Mouse (Mus musculus) embryonic facial prominence, embryonic 12.5 days (tissue): ENCODE measurements around the gene Prkn. TPM values are rescaled to one million over a fixed set of nuclear protein-coding genes. Genes with fewer than 3 reads are reported as not detected.
A peak's percentile ranks its signal among the peaks of the same experiment; 100 is the strongest.

Experiments
- ATAC-seq: fragments of 200-750 bp; cut with Nextera tagmentation; 2 replicates; pipeline ENCODE4 v1.8.0; 2017; ENCODE audit not compliant: insufficient number of reproducible peaks, insufficient read depth, low FRiP score, low TSS enrichment
- H3K27ac ChIP-seq: fragments of 300-500 bp; sonication (generic); 2 replicates; pipeline ENCODE4 v1.5.1; 2016; ENCODE audit warnings: mild to moderate bottlenecking
- H3K27me3 ChIP-seq: fragments of 300-500 bp; sonication (generic); 2 replicates; pipeline ENCODE4 v1.6.1; 2016; ENCODE audit warnings: mild to moderate bottlenecking, moderate library complexity
- H3K36me3 ChIP-seq: fragments of 300-500 bp; sonication (generic); 2 replicates; pipeline ENCODE4 v1.6.1; 2016; ENCODE audit warnings: mild to moderate bottlenecking
- H3K4me1 ChIP-seq: fragments of 300-500 bp; sonication (generic); 2 replicates; pipeline ENCODE4 v1.6.1; 2016
- H3K4me2 ChIP-seq: fragments of 300-500 bp; sonication (generic); replicated peaks from 2 replicates; pipeline ENCODE4 v1.6.1; 2016; ENCODE audit warnings: mild to moderate bottlenecking, moderate library complexity
- H3K4me3 ChIP-seq: fragments of 300-500 bp; sonication (generic); 2 replicates; pipeline ENCODE4 v1.5.1; 2016; ENCODE audit warnings: mild to moderate bottlenecking
- H3K9ac ChIP-seq: fragments of 300-500 bp; sonication (generic); 2 replicates; pipeline ENCODE4 v1.6.1; 2016; ENCODE audit warnings: mild to moderate bottlenecking, moderate library complexity
- H3K9me3 ChIP-seq: fragments of 300-500 bp; sonication (generic); 2 replicates; pipeline ENCODE4 v1.6.1; 2016; ENCODE audit warnings: mild to moderate bottlenecking, moderate library complexity
- WGBS: fragments of 180-500 bp; shearing (Covaris S2); methylation state at CpG from one replicate; pipeline ENCODE4 v1.1.7; 2016; 5-methylcytosine and 5-hydroxymethylcytosine counted together
- polyA plus RNA-seq: library from polyadenylated mRNA; unstranded; fragments of >200 nt; fragmentation: Nextera tagmentation; extraction: Ambion mirVana; gene quantifications from 2 replicates; pipeline ENCODE4 v1.2.1, GENCODE M21; 2016

Prkn gene
- polyA plus RNA-seq, 1 experiment from 2014 or later, result 1.8 TPM

- Histone ChIP-seq H3K27me3 (no peaks in the 10 kb centered on the region), H3K4me3 (no peak overlapping the region), H3K9ac (no peak overlapping the region), H3K9me3 (no peaks in the 10 kb centered on the region), H3K4me2 (no peak overlapping the region), H3K36me3 (no peaks in the 10 kb centered on the region), H3K4me1 (no peaks in the 10 kb centered on the region), H3K27ac (no peak overlapping the region)
- ATAC-seq, result no peak
- 69% methylated on average over 2 of the region's 2 CpGs for WGBS
Measured at GRCm38 (mm10) chr17:11023371-11023770, 183.2 kb downstream of the Prkn start.

GRCm38 (mm10) chr17:11029348-11029747 lies 189.2 kb downstream of the Prkn start:
- no peaks in the 10 kb centered on the region for H3K36me3 ChIP-seq
- H3K27me3 ChIP-seq, result no peaks in the 10 kb centered on the region
- H3K9me3 ChIP-seq, result no peaks in the 10 kb centered on the region
- H3K4me3 ChIP-seq, result no peak overlapping the region
- no peak overlapping the region for H3K27ac ChIP-seq
- 94% methylated on average over 4 of the region's 4 CpGs for WGBS
- no peaks in the 10 kb centered on the region for H3K4me1 ChIP-seq
- no peak for ATAC-seq
- no peak overlapping the region for H3K9ac ChIP-seq
- no peak overlapping the region for H3K4me2 ChIP-seq

DNA sequence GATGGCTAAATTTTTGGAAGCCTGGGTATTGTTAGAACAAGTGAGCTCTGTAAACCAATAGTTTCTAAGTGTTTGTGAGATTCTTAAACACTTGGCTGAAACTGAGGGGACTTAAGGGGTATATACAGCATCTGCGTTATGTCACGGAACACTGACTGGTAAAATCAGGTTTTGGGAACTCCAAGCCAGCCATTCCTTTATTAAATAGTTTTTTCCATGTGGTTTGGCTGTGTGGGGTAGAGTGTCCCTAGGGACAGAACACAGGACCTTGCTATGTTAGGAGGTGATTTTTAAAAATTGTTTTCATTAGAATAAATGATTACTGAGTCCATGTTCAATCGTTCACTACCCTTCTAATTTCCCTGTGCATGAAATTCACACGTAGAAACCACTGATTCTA lies 190.8 kb downstream of the Prkn start:
- no peaks in the 10 kb centered on the region for H3K36me3 ChIP-seq
- H3K27ac ChIP-seq, result no peak overlapping the region
- H3K4me2 ChIP-seq, result no peak overlapping the region
- no peaks in the 10 kb centered on the region for H3K4me1 ChIP-seq
- WGBS, result 79% methylated on average over 4 of the region's 4 CpGs
- ATAC-seq, result no peak
- H3K9ac ChIP-seq, result no peak overlapping the region
- no peaks in the 10 kb centered on the region for H3K9me3 ChIP-seq
- H3K27me3 ChIP-seq, result no peaks in the 10 kb centered on the region
- no peak overlapping the region for H3K4me3 ChIP-seq

DNA sequence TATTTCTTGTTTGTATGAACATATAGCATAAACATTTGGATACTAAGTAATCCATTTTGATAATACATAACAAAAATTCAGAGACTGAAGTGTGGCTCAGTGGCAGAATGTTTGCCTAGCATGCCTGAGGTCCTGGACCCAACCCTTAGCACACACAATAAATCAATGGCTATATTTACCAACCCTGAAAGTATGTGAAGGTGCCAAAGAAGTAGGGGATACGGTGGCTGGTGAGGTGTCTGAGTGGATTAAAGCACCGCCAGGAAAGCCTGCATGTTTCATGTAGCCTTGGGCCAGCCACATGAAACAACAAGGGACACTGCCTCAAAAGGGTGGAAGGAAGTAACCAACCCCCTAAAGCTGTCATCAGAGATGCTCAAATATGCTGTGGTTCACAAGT lies 192.2 kb downstream of the Prkn start:
- Histone ChIP-seq H3K9ac (no peak overlapping the region), H3K4me2 (no peak overlapping the region), H3K4me1 (no peaks in the 10 kb centered on the region), H3K4me3 (no peak overlapping the region), H3K27me3 (no peaks in the 10 kb centered on the region), H3K36me3 (no peaks in the 10 kb centered on the region), H3K9me3 (no peaks in the 10 kb centered on the region), H3K27ac (no peak overlapping the region)
- WGBS, result 69% methylated on average over 2 of the region's 2 CpGs
- no peak for ATAC-seq

DNA sequence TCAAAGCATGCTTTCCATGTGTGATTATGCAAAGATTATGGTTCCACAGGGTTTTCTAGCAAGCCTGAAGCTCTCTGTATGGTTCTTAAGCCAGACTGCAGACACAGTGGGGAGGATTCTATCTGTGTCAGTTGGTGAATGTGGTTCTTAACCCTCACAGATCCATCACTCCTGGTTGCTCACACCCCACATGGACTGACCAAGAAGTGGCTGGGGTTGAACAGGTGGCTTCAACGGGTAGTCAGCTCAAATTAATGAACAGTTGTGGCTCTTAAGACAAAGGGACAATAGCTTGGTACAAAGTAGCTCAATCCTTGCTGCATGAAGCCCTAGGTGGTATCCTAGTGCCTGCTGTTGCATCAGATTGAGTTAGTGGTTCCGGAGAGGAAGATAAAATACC lies 193.4 kb downstream of the Prkn start:
- 70% methylated on average over 2 of the region's 2 CpGs for WGBS
- no peak for ATAC-seq
- no peaks in the 10 kb centered on the region for H3K36me3 ChIP-seq

DNA sequence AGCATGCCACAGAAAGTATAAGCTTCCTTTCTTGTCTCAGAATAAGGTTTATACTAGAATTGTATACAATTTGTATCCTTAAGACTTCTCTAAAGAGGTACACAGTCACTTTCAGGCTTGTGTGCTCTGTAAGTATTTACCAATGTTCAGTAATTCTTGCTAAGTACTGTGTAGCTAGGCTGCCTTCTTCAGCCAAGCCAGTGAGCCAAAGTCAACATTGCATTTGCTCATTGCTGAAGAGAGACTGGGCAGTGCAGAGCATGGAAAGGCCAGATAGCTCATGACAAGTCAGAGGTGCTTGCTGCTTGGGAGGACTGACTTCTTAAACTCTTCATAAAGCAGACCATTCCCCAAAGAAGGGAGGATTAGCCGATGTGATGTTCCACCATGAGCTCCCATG lies 198.1 kb downstream of the Prkn start:
- H3K9me3 ChIP-seq, result no peaks in the 10 kb centered on the region
- no peak overlapping the region for H3K4me2 ChIP-seq
- no peak overlapping the region for H3K27ac ChIP-seq
- H3K27me3 ChIP-seq, result no peaks in the 10 kb centered on the region
- no peaks in the 10 kb centered on the region for H3K36me3 ChIP-seq
- H3K9ac ChIP-seq, result no peak overlapping the region
- no peaks in the 10 kb centered on the region for H3K4me1 ChIP-seq
- 100% methylated on average over 1 of the region's 1 CpGs for WGBS
- H3K4me3 ChIP-seq, result no peak overlapping the region
- ATAC-seq, result no peak

More for the DNA sequence above, 193.4 kb downstream of the Prkn start:
- Histone ChIP-seq H3K4me2 (no peak overlapping the region), H3K27ac (no peak overlapping the region), H3K27me3 (no peaks in the 10 kb centered on the region), H3K9ac (no peak overlapping the region), H3K4me1 (no peaks in the 10 kb centered on the region), H3K9me3 (no peaks in the 10 kb centered on the region), H3K4me3 (no peak overlapping the region)

DNA sequence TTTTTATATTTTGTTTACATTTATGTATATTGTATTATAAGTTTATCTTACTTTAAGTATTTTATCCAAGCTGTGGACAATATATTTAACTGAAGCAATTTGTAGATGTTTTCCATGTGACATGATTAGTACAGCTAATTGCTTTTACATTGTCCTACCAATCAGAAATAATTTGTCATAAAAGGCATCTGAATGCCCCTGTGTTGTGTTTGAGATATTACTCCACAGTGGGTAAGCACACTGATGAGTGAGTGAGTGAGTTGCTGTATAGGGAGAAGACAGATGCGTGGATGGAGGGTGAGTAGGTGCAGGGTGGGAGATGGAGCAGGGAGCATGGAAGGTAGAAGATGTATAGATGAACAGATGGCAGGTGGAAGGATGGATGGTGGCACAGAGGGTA lies 218.8 kb downstream of the Prkn start:
- 93% methylated on average over 1 of the region's 1 CpGs for WGBS
- H3K4me1 ChIP-seq, result no peaks in the 10 kb centered on the region
- ATAC-seq, result no peak

DNA sequence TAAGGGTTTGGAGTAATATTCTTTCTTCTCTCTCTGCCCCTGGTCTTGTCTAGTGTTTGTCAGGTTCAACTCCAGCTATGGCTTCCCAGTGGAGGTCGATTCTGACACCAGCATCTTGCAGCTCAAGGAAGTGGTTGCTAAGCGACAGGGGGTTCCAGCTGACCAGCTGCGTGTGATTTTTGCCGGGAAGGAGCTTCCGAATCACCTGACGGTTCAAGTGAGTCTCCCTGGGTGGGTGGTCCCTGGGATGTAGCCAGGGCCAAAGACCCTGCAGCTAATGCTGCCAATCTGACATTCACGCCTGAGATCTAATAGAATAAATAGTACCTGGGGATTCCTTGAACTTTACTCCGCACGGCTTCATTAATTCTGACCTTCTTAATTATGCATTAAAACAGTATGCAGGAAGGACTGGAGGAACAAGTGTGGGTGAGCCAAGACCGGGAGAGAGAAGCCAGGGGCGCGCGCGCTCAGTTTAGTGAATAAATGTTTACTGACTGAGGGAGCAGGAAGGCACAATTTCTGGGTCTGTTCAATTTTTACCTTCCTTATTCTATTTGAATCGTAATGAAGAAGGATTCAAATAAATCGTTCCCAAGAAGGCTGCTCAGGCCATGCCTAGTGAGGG lies 227.0 kb downstream of the Prkn start:
- H3K9ac ChIP-seq, result no peak overlapping the region
- 4% methylated on average over 16 of the region's 16 CpGs for WGBS
- peak overlapping the region; percentile 34 for H3K4me2 ChIP-seq
- H3K27ac ChIP-seq, result no peak overlapping the region
- H3K36me3 ChIP-seq, result no peaks in the 10 kb centered on the region
- H3K27me3 ChIP-seq, result no peaks in the 10 kb centered on the region
- peaks cover 12% of the 10 kb centered on the region; the same call in 1 of the 2 replicates for H3K4me1 ChIP-seq
- 0 out of 2 replicates have a peak, but pooled peaks have one; percentile 28 for ATAC-seq
- H3K4me3 ChIP-seq, result no peak overlapping the region; the same call in 1 of the 2 replicates
- no peaks in the 10 kb centered on the region for H3K9me3 ChIP-seq

More for the DNA sequence above, 218.8 kb downstream of the Prkn start:
- Histone ChIP-seq H3K9ac (no peak overlapping the region), H3K27me3 (no peaks in the 10 kb centered on the region), H3K27ac (no peak overlapping the region), H3K36me3 (no peaks in the 10 kb centered on the region), H3K4me3 (no peak overlapping the region), H3K4me2 (no peak overlapping the region), H3K9me3 (no peaks in the 10 kb centered on the region)

DNA sequence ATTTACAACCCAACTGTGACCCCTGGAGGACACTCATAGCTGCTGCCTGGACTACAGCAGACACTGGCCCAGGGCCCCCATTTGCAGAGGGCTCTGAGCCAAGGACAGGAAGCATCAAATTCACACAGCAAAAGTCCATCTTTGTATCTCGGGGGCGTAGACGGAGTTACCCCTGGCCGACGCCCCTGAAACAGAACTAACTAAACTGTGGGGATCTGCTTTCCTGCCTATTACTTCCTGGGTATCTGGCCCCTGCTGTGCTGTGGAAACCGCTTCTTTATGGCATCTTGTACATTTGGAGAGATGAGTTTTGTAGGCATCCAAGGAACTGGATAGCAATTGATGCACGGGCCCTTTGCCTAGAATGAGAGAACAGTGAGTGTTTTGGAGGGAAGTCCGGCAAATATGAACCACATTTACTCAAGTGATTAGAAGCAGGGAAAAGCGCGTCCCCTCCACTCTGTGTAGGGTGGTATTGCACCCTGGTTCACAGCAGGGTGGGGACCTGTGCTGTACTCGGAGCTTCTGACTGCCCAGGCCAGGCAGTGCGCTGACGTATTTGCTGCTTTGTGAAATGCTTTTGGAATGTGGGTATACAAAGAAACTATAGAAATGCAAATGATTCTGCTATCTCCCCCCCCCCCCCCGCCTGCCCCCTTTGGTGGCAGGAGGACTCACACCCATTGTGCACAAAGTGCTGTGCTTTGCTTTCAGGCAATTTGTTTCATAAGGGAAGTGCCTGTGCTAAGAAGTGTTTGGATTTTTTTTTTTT lies 227.7 kb downstream of the Prkn start:
- no peaks in the 10 kb centered on the region for H3K27me3 ChIP-seq
- no peak overlapping the region for H3K9ac ChIP-seq
- H3K27ac ChIP-seq, result no peak overlapping the region
- ATAC-seq, result peak; percentile 85
- H3K4me1 ChIP-seq, result peaks cover 12% of the 10 kb centered on the region; the same call in 1 of the 2 replicates
- H3K4me2 ChIP-seq, result peak overlapping the region; percentile 34
- no peaks in the 10 kb centered on the region for H3K36me3 ChIP-seq
- no peaks in the 10 kb centered on the region for H3K9me3 ChIP-seq
- H3K4me3 ChIP-seq, result no peak overlapping the region; the same call in 1 of the 2 replicates
- WGBS, result 7% methylated on average over 14 of the region's 14 CpGs

DNA sequence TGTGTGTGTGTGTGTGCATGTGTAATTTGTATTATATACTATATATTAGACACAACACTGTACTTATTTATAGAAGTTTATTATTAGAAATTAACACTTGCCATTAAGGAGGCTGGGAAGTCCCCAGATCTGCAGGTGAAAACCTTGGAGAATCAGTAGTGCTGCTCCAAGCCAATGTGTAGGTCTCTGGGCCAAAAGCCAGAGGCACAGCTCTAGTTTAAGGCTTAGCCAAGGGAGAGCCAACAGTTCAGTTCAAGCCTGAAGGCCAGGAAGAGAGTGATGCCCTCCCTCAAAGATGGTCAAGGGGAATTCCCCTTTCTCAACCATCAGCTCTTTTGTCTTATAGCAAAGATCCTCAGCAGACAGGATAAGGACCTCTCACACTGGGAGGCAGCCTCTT lies 230.8 kb downstream of the Prkn start:
- Histone ChIP-seq H3K9ac (no peak overlapping the region), H3K27me3 (no peaks in the 10 kb centered on the region), H3K9me3 (no peaks in the 10 kb centered on the region), H3K4me1 (peaks cover 15% of the 10 kb centered on the region; the same call in 1 of the 2 replicates), H3K36me3 (no peaks in the 10 kb centered on the region), H3K4me2 (no peak overlapping the region), H3K4me3 (no peak overlapping the region), H3K27ac (no peak overlapping the region)
- ATAC-seq, result no peak

DNA sequence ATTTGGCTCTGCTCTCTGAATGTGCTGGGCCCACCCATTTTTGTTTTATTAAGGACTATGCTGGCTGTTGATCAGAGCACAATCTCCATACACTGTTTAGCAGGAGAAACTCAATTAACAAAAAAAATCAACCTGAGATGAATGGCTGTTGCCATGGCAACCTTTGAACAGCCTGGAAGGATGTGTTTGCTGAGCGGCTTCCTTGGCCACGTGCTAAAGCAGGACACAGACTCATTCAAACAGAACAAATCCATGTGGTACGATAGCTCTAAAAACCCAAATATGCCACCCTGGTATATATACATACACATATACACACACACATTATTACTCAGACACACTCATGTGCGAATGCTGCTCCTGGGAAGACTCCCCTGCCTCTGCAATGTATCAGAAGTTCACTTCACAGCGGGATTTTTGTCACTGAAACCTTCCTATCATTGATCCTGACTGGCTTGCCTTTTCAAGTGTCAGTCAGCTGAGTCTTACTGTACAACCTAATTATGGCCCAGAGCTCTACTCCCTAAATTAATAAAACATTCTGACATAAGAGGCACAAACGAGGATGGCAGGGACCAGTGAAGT lies 236.2 kb downstream of the Prkn start:
- H3K27ac ChIP-seq, result no peak overlapping the region
- H3K9me3 ChIP-seq, result no peaks in the 10 kb centered on the region
- no peaks in the 10 kb centered on the region for H3K27me3 ChIP-seq
- no peak; the same call in 1 of the 2 replicates for ATAC-seq
- no peak overlapping the region for H3K4me2 ChIP-seq
- WGBS, result 54% methylated on average over 6 of the region's 6 CpGs
- H3K9ac ChIP-seq, result no peak overlapping the region
- no peaks in the 10 kb centered on the region for H3K36me3 ChIP-seq
- no peak overlapping the region for H3K4me3 ChIP-seq
- peaks cover 3% of the 10 kb centered on the region; the same call in 1 of the 2 replicates for H3K4me1 ChIP-seq

- Histone ChIP-seq H3K4me1 (peaks cover 16% of the 10 kb centered on the region), H3K27ac (no peak overlapping the region), H3K36me3 (no peaks in the 10 kb centered on the region), H3K4me3 (no peak overlapping the region), H3K9me3 (no peaks in the 10 kb centered on the region), H3K9ac (no peak overlapping the region), H3K27me3 (no peaks in the 10 kb centered on the region), H3K4me2 (no peak overlapping the region)
- ATAC-seq, result no peak
- 31% methylated on average over 1 of the region's 1 CpGs for WGBS
Measured at GRCm38 (mm10) chr17:11086492-11086891, 246.3 kb downstream of the Prkn start.
